Mouse (Mus musculus): ENCODE data around the gene Cped1. TPM values are rescaled to one million over a fixed set of nuclear protein-coding genes. Genes with fewer than 3 reads are reported as not detected.

The Cped1 gene
- polyA plus RNA-seq, 2 experiments: 1.8 to 2.5 TPM

- no peak for ATAC-seq (ENCODE audit: insufficient read depth)
- WGBS (ENCODE audit: insufficient replicate concordance): 58% methylated on average over 3 of the region's 3 CpGs
Observed at GRCm38 (mm10) chr6:22101939-22102338, 116.2 kb downstream of the Cped1 start.

GRCm38 (mm10) chr6:22102752-22103151, 117.0 kb downstream of the Cped1 start:
- WGBS (ENCODE audit: insufficient replicate concordance): 60% methylated on average over 4 of the region's 4 CpGs
- no peak for DNase-seq (ENCODE audit: low read depth in 3 of 3, low spot score in 3 of 3)
- Histone ChIP-seq H3K9ac (replicated peaks) (no peak overlapping the region), H3K9me3 (ENCODE audit: control insufficient read depth, low read length) (no peaks in the 10 kb centered on the region), H3K4me3 (ENCODE audit: insufficient read depth in 1 of 2, low read depth in 2 of 2, low read length in 2 of 2) (no peak overlapping the region), H3K4me2 (ENCODE audit: low read depth) (no peak overlapping the region), H3K4me1 (replicated peaks; ENCODE audit: control insufficient read depth in 2 of 2, insufficient read depth in 2 of 2, low read length in 1 of 2) (no peaks in the 10 kb centered on the region; a peak in 1 of 4 replicates), H3K36me3 (replicated peaks; ENCODE audit: control insufficient read depth, insufficient read depth, low read depth) (no peaks in the 10 kb centered on the region), H3K27ac (no peak overlapping the region), H3K27me3 (ENCODE audit: control insufficient read depth, insufficient read depth, low read length) (no peaks in the 10 kb centered on the region)
- TF ChIP-seq CTCF (IDR thresholded peaks at IDR 0.05; ENCODE audit: low read depth) (no peak), EP300 (IDR thresholded peaks at IDR 0.05; ENCODE audit: low read depth) (no peak)
- ATAC-seq (ENCODE audit: insufficient read depth): no peak

More at GRCm38 (mm10) chr6:22101939-22102338, 116.2 kb downstream of the Cped1 start:
- Histone ChIP-seq H3K9ac (replicated peaks) (no peak overlapping the region), H3K36me3 (replicated peaks; ENCODE audit: control insufficient read depth, insufficient read depth, low read depth) (no peaks in the 10 kb centered on the region), H3K9me3 (ENCODE audit: control insufficient read depth, low read length) (no peaks in the 10 kb centered on the region), H3K4me2 (ENCODE audit: low read depth) (no peak overlapping the region), H3K4me1 (replicated peaks; ENCODE audit: control insufficient read depth in 2 of 2, insufficient read depth in 2 of 2, low read length in 1 of 2) (no peaks in the 10 kb centered on the region; a peak in 1 of 4 replicates), H3K27me3 (ENCODE audit: control insufficient read depth, insufficient read depth, low read length) (no peaks in the 10 kb centered on the region), H3K27ac (no peak overlapping the region), H3K4me3 (ENCODE audit: insufficient read depth in 1 of 2, low read depth in 2 of 2, low read length in 2 of 2) (no peak overlapping the region)
- TF ChIP-seq EP300 (IDR thresholded peaks at IDR 0.05; ENCODE audit: low read depth): no peak
- TF ChIP-seq CTCF (IDR thresholded peaks at IDR 0.05; ENCODE audit: low read depth): no peak
- no peak for DNase-seq (ENCODE audit: low read depth in 3 of 3, low spot score in 3 of 3)

- H3K4me1 ChIP-seq (replicated peaks; ENCODE audit: control insufficient read depth in 2 of 2, insufficient read depth in 2 of 2, low read length in 1 of 2): no peaks in the 10 kb centered on the region; a peak in 1 of 4 replicates
Observed at GRCm38 (mm10) chr6:22103713-22104112, 118.0 kb downstream of the Cped1 start.

GRCm38 (mm10) chr6:22104211-22104610, 118.5 kb downstream of the Cped1 start:
- TF ChIP-seq EP300 (IDR thresholded peaks at IDR 0.05; ENCODE audit: low read depth) (no peak), CTCF (IDR thresholded peaks at IDR 0.05; ENCODE audit: low read depth) (no peak)
- 52% methylated on average over 8 of the region's 8 CpGs for WGBS (ENCODE audit: insufficient replicate concordance)
- H3K9ac ChIP-seq (replicated peaks): no peak overlapping the region
- H3K4me2 ChIP-seq (ENCODE audit: low read depth): no peak overlapping the region
- no peaks in the 10 kb centered on the region; a peak in 1 of 4 replicates for H3K4me1 ChIP-seq (replicated peaks; ENCODE audit: control insufficient read depth in 2 of 2, insufficient read depth in 2 of 2, low read length in 1 of 2)
- H3K4me3 ChIP-seq (ENCODE audit: insufficient read depth in 1 of 2, low read depth in 2 of 2, low read length in 2 of 2): no peak overlapping the region
- no peak for ATAC-seq (ENCODE audit: insufficient read depth)
- H3K27ac ChIP-seq: no peak overlapping the region
- no peak for DNase-seq (ENCODE audit: low read depth in 3 of 3, low spot score in 3 of 3)
- no peaks in the 10 kb centered on the region for H3K27me3 ChIP-seq (ENCODE audit: control insufficient read depth, insufficient read depth, low read length)
- no peaks in the 10 kb centered on the region for H3K9me3 ChIP-seq (ENCODE audit: control insufficient read depth, low read length)
- no peaks in the 10 kb centered on the region for H3K36me3 ChIP-seq (replicated peaks; ENCODE audit: control insufficient read depth, insufficient read depth, low read depth)

More at GRCm38 (mm10) chr6:22103713-22104112, 118.0 kb downstream of the Cped1 start:
- H3K4me2 ChIP-seq (ENCODE audit: low read depth): no peak overlapping the region
- H3K36me3 ChIP-seq (replicated peaks; ENCODE audit: control insufficient read depth, insufficient read depth, low read depth): no peaks in the 10 kb centered on the region
- no peak overlapping the region for H3K27ac ChIP-seq
- TF ChIP-seq CTCF (IDR thresholded peaks at IDR 0.05; ENCODE audit: low read depth): no peak
- no peak for TF ChIP-seq EP300 (IDR thresholded peaks at IDR 0.05; ENCODE audit: low read depth)
- no peak for ATAC-seq (ENCODE audit: insufficient read depth)
- no peaks in the 10 kb centered on the region for H3K27me3 ChIP-seq (ENCODE audit: control insufficient read depth, insufficient read depth, low read length)
- 46% methylated on average over 3 of the region's 3 CpGs for WGBS (ENCODE audit: insufficient replicate concordance)
- no peak for DNase-seq (ENCODE audit: low read depth in 3 of 3, low spot score in 3 of 3)
- no peaks in the 10 kb centered on the region for H3K9me3 ChIP-seq (ENCODE audit: control insufficient read depth, low read length)
- H3K4me3 ChIP-seq (ENCODE audit: insufficient read depth in 1 of 2, low read depth in 2 of 2, low read length in 2 of 2): no peak overlapping the region
- no peak overlapping the region for H3K9ac ChIP-seq (replicated peaks)

DNA sequence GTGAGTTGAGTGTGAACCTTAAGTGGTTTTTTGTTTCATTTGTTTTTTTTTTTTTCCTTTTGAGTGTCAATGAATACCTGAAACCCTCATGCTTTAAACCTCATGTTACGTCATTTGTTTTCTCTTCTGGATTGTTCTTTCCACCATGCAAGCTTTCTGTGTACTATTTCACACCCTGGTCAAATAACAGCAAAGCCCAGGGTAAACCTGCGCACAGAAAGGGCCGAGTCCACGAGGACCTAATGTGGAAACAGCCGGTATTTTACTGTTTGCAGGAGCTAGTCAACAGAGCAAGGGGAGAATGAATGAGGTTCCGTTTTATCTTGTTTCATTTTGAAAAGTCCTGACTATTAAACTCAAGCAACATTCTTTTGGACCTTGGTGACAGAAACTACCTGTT, 128.4 kb downstream of the Cped1 start:
- H3K9ac ChIP-seq (replicated peaks): no peak overlapping the region
- H3K27ac ChIP-seq: no peak overlapping the region
- ATAC-seq (ENCODE audit: insufficient read depth): no peak
- no peaks in the 10 kb centered on the region for H3K9me3 ChIP-seq (ENCODE audit: control insufficient read depth, low read length)
- WGBS (ENCODE audit: insufficient replicate concordance): 57% methylated on average over 6 of the region's 6 CpGs
- H3K36me3 ChIP-seq (replicated peaks; ENCODE audit: control insufficient read depth, insufficient read depth, low read depth): no peaks in the 10 kb centered on the region
- DNase-seq (ENCODE audit: low read depth in 3 of 3, low spot score in 3 of 3): no peak
- no peaks in the 10 kb centered on the region for H3K27me3 ChIP-seq (ENCODE audit: control insufficient read depth, insufficient read depth, low read length)
- H3K4me1 ChIP-seq (replicated peaks; ENCODE audit: control insufficient read depth in 2 of 2, insufficient read depth in 2 of 2, low read length in 1 of 2): no peaks in the 10 kb centered on the region
- H3K4me2 ChIP-seq (ENCODE audit: low read depth): no peak overlapping the region
- no peak overlapping the region for H3K4me3 ChIP-seq (ENCODE audit: insufficient read depth in 1 of 2, low read depth in 2 of 2, low read length in 2 of 2)
- TF ChIP-seq EP300 (IDR thresholded peaks at IDR 0.05; ENCODE audit: low read depth): no peak
- no peak for TF ChIP-seq CTCF (IDR thresholded peaks at IDR 0.05; ENCODE audit: low read depth)
